Mouse (Mus musculus) erythroblast, adult 5-6 weeks (primary cell): Measurements from ENCODE around the gene Plvap. TPM values are rescaled to one million over a fixed set of nuclear protein-coding genes. Genes with fewer than 3 reads are reported as not detected.
A peak's percentile ranks its signal among the peaks of the same experiment; 100 is the strongest.
"Not testable (repeated sequence)": the region's sequence is repeated elsewhere in the genome, so short reads cannot be mapped to it uniquely, and the experiment has no call there.

Source experiments
- ATAC-seq: replicated peaks from 2 replicates; pipeline ENCODE4 v1.8.0; 2016; ENCODE audit warnings: moderate number of reproducible peaks, mild to moderate bottlenecking, moderate TSS enrichment, inconsistent platforms; ENCODE audit not compliant: poor library complexity, low FRiP score, severe bottlenecking
- total RNA-seq, 2 experiments: library from RNA; stranded (forward) in 1 of 2; stranded (reverse) in 1 of 2; fragments of 150-400 nt in 1 of 2; fragments of 200-764, 138-1000 nt in 1 of 2; gene quantifications; 2 replicates each; pipeline versions ENCODE4 v1.2.3 to v1.2.4; 2015 to 2017; ENCODE audit warnings: low replicate concordance in 2 of 2

The Plvap gene
- total RNA-seq (2015; ENCODE audit: low replicate concordance): 0.84 TPM in 1 of 2 replicates, not detected in the other
- total RNA-seq (2017; ENCODE audit: low replicate concordance): 0.26 TPM in 1 of 2 replicates, not detected in the other

DNA sequence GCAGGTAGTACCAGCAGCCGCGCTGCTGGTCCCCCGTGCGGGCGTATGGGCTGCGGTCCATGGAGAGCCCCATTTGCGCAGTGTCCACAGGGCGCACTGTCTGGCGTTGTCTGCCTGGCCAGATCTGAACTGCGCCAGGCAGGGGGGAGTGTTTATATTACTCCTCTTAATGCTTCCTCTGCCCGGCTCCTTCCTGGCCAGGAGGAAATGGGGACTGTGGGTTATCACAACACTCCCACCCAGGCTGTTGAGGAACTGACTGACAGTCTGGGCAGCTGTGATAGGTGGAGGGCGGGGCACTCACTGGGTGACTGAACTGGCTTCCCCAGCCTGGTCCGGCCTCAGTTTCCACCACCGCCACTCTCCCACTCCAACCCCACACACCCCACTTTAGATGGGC lies at the start of gene Plvap:
Gene Plvap (minus strand): TSS at position 109 of the 400 bp plus-strand sequence.
- peak; percentile 62 for ATAC-seq

DNA sequence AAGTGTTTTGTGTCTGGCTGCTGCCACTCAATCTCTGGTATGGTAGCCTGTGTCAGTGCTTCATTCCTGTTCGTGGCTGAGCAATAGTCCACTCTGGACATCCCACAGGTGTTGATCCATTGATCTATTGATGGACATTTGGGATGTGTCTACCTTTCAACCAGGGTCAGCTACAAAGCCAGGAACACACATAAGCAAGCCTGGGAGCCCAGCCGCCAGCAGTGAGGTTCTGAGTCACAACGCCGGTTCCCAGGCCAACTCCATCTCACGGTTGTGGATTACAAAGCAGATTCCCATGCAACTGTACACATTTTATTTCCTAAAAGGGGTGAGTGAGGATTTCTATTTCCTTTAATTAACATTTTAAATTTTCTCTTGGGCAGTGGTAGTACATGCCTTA lies 49.2 kb upstream of the Plvap start:
- ATAC-seq: no peak

DNA sequence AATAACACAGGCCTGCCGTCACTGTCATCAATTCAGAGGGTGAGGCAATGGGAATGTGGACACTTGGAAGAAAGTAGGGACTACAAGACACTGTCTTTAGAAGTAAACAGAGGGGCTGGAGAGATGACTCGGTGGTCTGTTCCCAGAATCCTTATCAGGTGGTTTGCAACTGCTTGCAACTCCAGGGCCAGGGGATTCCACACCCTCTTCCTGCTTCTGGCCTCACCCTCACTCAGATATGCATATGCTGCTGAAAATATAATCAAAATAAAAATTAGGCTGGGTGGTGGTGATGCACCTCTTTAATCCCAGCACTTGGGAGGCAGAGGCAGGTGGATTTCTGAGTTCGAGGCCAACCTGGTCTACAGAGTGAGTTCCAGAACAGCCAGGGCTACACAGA lies 48.5 kb upstream of the Plvap start:
- no peak for ATAC-seq

DNA sequence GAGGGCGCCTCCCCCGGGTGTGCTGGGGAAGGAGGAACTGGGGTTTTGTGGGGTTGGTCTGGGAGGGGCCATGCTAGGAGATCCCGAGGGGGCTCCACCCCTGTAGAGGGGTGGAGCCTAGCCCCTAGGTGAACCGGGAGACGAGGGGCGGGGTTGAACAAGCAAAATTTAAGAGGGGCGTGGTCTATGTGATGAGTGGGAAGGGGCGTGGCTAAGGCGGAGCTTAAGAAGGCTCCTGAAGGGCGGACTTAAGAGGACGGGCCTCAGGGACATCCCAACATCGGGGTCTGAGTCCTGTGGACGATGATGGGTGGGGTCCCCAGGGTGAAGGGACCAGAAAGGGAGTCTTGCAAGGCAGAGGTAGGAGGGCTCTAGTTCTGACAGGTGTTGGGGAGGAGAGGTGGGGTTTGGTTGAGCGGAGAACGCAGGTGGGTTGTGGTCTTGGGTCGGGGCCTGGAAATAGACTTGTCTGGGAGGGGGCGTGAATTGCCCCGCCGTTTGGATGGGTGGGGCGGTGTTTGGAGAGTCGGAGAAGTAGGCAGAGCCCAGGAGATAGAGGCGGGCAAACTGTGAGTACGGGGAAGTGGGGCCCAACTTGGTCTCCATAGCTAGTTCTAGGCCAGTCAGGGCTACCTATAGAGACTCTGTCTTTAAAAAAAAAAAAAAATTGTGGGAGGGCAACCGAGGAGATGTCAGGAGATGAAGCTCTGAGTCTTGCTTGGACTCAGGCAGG lies 47.6 kb upstream of the Plvap start:
- peak; percentile 49; the same call in 1 of the 2 replicates for ATAC-seq

DNA sequence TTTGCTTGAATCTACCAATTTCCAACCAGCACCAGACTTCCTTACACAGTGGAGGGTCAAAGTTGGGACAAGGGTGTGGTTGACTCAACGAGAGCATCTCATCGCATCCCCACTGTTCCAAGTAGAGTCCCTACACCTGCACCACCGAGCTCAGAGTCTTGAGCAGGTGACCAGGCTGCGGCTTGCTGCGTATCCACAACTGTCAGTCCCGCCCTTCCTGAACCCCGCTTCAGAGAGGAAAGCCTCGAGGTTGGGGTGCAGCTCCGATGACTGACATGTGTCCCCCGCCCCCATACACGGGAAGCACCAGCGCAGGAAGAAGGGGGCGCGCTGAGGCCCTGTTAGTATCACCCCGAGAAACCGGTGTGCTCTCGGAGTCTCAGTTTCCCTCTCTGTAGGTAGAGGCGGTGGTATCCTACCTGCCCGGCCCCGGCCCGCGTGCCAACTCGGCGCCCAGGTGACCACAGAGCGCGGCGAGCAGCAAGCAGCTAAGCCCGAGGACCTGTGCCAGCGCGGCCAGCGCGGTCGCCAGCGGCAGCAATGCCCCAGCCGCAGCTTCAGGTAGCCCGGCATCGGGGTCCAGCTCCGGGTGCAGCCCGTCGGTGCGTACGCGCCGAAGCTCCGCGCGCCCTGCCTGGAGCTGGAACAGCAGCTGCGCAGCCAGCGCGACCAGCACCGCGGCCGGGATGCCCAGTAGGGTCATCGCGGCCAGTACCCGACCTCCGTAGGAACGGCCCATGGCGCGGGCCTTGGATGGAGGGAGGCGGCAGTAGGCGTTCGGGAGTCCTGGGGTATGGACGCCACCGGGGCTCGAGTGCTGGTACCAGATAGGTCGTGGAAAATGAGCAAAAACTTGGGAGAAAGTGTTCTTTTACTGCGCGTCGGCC lies 46.8 kb upstream of the Plvap start, which contains the start of gene Tmem221:
Gene Tmem221 (minus strand): TSS at position 801 of the 887 bp plus-strand sequence.
- no peak for ATAC-seq

DNA sequence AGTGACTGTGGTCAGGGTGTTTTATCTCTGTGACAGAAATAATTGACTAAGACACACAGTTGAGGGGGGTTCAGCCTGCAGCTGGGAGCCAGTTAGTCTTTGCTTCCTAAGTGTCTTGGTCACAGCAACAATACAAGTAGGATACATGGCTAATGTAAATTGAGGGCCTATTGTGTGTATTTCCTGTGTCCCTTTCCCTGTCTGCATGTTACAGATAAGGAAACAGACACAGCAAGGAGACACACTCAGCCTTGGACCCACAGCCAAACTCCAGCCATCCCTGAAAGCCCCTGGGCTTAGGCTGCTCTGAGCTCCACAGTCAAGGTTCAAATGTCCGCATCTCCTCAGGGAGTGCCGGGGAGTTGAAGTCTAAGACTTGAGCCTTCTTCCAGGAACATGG lies 43.1 kb upstream of the Plvap start:
- no peak for ATAC-seq

DNA sequence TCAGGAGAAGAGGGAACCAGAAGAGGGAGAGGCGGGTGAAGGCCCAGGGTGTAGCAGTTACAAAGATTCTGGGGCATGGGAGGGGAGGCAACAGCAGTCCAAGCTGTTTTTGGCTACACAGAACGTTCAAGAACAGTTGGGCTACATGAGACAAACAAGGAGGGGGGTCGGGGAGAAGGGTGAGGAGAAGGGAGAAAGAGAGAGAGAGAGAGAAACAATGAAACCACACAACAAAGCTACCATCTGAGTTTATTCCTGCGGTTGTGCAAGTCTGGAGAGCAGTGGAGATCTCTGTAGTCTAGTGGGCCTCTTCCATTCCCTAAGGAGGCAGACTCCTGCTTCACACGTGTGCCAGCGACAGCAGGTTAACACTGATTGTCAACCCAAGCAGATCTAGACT lies 42.4 kb upstream of the Plvap start:
- ATAC-seq: no peak

DNA sequence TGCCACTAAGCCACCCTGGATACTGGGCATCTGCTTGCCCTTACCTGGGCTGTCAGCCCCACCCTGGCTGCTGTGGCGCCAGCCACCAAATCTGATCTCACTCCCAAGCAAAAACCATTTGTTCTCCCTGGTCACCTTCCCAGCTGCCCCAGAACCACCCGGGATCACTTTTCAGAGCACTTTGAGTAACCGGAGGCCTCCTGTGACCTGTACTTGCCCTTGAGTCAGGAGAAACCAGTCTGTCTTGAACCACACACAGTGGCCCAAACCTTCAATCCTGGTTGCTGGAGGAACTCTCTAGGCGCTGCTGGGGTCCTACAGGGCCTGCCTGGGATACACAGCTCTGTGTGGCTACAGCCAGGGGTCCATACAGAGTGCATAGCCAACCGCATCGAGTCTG lies 41.2 kb upstream of the Plvap start:
- no peak for ATAC-seq

DNA sequence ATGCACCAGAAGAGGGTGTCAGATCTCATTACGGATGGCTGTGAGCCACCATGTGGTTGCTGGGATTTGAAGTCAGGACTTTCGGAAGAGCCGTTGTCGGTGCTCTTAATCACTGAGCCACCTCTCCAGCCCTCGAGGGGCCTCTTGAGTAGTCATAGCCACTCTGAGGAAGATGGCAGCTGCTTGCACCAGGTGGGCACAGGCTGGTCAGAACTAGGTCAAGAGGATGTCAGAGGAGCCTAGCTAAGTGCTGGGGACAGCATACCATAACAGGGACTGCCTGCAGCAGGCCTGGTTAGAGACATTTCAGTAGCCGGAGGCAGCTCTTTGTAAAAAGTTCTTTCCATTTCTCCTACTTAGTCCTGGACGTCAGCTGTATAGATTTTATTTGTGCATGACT lies 39.2 kb upstream of the Plvap start:
- no peak for ATAC-seq

DNA sequence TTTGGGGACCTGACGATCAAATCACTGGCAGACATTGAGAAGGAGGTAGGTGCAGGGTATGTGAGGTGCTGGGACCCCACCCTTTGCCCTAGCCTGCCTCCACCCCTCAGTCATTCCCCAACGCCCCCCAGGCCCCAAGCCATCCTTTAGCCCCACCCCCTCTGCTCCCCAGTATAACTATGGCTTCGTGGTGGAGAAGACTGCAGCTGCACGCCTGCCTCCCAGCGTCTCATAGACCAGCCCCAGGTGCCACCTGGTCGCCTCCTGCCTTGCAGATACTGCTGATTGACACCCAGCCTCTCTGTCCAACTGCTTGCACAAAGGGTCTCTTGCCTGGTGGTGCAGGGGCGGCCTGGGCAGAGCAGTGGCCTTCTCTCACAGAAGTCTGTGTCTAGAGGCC lies 36.0 kb upstream of the Plvap start:
- no peak for ATAC-seq

DNA sequence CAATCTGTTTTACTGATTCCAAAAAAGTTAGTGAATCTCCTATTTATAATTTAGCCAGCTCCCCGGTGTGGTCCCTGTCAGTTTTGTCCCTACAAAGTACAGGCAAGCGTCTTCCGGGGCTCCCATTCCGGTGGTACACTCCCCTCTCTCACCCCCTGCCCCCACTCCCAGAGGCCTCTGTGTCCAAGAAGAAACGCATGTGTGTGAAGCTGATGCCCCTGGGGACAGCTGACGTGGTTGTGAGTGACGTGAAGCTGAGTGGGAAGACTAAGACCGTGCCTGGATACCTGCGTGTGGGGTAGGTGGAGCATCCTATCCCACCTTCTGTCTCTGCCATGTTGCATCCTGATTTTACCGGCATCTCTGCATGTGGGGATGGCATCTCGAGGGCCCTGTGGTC lies 33.5 kb upstream of the Plvap start:
- no peak for ATAC-seq

DNA sequence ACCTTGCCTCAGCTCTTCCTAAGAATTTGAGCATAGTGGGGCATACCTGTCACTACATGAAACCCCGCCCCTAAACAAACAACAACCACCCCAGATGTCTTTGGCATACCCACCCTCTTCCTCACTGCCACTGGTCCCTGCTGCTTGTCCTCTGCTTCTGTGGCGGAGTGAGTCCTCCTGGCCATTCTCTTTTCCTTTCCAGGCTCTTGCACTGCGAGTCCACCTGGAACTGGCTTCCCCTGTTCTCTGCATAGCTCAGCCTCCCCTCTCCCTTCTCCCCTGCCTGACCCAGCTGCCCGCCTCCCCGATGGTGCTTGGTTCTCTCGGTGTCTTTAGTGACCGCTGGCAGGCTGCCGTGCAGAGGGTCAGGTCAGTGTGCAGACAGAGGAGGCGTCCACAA lies 32.2 kb upstream of the Plvap start:
- ATAC-seq: no peak

DNA sequence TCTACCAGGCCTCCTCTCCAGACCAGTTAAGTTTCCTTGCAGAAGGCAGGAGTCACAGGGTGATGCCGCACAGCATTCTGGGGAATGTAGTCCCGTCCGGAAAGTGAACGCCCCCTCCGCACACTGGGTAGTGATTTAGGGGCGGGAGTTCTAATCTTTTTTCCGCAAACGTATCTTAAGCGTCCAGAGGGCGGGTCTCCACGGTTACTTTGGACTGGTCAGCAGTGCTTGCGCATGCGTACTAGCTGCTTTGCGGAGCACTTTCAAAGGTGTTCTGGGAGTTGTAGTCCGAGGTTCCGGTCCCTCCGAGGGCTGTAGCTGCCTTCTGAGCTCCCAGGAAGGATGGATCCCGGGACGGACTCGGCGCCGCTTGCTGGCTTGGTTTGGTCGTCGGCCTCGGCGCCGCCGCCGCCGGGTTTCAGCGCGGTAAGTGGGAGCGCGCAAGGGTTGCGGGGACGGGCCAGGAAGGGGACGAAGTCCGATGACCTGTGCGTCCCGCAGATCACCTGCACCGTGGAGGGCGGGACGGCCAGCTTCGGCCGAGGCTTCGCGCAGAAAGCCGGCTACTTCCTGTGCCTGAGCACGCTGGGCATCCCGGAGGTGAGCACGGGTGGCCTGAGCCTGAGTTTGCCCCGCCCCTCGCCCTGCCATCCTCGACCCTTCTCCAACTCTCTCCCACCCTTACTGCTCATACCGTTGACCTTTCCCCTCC lies 31.2 kb upstream of the Plvap start, which contains the start of gene Mvb12a:
Gene Mvb12a (plus strand): TSS at position 291 of the 712 bp plus-strand sequence.
- ATAC-seq: peak; percentile 95

DNA sequence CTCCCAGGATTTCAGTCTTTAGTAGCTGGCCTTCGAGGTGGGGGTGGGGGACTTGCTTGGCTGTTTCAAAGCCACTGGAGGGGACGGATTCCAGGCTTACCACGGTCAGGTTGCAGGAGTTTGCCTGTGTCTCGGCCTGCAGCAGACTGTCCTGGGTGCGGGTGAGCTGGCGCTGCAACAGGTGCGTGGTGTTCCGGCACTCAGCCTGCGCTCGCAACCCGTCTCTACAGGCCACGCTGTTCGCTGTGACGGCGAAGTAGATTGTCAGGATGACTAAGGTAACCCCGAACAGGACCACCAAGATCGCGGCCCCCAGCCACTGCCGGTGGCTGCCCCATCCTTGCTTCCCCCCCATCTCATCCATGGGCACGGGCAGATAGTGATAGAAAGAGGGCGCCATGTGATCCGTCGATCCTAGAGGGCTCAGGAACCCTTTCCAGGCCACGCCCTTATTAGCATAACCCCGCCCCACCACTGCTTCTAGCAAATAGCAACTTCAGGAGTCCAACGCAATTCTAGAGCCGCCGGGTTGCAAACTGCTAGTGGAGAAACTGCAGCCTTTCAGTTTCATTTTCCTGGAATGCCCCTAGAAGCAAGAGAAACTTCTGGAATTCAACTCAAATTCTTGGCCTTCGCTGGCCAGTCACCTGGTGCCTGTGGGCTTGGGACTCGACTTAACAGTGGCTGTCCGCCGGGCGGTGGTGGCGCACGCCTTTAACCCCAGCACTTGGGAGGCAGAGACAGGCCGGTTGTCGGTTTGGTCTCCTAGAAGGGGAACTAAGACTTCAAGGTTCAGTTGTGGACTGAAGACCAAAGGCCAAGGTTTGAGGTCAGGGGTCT lies 25.7 kb upstream of the Plvap start, which contains the start of gene Bst2:
Gene Bst2 (minus strand): TSS at position 429 of the 840 bp plus-strand sequence.
- ATAC-seq: peak; percentile 97

DNA sequence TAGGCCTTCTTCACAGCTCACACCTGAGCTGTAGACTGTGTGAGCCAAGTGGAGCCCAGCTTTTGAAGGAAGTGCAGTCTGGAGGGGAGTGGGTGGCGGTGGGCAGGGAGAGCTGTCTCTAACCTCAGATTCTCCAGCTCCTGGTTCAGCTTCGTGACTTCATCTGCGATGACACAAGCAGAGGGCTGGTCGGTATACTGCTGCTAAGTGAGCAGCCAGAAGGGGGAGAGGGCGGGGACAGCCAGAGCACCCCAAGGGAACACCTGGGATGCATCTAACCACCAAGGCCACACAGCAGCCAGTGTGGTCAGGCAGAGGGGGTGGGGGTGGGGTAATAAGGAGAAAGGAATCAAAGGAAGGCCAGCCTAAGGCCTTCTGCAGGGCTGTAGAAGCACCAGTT lies 24.1 kb upstream of the Plvap start:
- ATAC-seq: no peak

DNA sequence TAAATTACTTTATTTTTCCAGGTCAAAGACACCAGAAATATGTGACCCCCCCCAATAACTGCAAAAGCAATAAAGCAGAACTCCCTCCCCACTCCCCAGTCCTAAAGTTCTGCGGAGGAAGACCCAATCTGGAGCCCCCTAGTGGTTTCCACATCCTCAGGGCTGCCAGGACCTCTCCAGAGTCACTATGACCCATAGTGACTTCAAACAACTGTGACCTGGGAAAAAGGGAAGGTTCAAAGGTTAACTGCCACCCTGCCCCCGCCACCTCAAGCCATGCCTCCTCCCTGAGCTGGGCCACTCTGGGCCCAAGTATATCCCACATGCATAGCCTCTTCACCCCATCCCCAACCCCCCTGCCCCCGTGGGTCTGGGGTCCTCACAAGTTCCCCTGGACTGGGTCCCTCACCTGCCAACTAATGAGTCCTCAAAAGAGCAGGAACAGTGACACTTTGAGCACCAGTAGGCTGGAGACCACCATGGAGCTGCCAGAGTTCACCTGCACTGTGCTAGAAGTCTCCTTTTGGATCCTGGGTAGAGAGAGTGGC lies 22.8 kb upstream of the Plvap start:
- ATAC-seq: no peak

DNA sequence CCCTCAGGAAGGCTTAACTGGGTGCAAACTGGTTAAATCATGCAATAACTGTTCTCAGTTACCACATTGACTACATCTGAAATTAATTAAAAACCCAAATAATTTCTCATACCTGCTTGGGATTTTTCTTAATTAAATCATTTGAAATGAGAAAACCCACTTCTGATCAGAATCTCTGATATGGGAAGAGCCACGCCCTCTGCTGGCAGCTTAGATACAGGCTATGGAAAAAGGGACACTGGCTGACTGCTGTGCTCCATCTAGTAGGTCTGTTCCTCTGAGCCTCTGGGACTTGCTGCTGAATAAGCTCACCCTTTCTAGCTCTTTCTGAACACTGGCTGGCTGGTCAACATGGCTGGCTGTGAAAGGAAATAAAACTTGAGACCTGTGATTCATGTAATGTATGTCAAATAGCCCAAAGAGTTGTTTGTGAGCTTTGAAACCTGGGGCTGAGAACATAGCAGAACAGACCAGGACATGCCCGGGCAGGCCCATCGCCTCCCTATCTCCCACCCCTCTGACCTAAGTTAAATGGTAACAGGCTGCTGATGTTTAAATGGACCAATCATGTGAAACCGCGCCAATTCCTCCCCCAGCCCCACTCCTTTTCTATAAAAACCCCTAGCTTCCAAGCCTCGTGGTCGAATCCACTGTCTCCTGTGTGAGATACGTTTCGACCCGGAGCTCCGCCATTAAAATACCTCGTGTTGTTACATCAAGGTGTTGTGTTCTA lies 19.3 kb upstream of the Plvap start:
- not testable (repeated sequence) for ATAC-seq

DNA sequence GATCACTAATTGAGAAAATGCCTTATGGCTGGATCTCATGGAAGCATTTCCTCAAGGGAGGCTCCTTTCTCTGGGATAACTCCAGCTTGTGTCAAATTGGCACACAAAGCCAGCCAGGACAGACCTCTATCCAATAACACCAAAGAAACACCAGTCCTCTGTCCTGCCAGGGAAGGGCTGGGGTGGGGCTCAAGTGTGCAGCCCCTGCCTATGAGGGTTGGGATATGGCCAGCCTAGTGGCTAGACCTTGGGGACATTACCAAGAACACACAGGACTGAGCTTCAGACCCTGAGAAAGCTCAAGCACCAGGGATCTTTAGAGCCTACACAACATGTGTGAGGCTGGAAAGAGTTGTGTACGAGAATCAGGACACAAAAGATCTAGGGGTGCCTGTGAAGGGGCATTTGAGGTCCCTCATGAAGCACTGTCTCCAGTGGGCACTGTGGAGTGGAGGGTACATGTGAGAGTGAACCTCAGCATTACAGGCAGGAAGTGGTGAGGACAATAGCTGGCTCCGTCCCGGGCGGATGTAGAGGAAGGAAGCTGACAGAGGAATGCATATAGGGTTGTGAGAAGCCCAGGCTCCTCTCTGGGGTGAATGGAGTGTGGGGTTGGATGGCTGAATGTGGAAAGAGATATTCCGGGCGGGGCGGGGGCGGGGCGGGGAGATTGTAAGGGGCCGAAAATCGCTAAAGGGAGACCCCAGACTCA lies 17.0 kb upstream of the Plvap start:
- no peak for ATAC-seq
